Mouse (Mus musculus) limb, embryonic 11.5 days (tissue): ENCODE results near the gene Dkk3. TPM values are rescaled to one million over a fixed set of nuclear protein-coding genes. Genes with fewer than 3 reads are reported as not detected.

ENCODE experiments used
- ATAC-seq: fragments of 200-750 bp; cut with Nextera tagmentation; 2 replicates; pipeline ENCODE4 v1.8.0; 2017; ENCODE audit warnings: low read depth; ENCODE audit not compliant: insufficient number of reproducible peaks, low FRiP score, low TSS enrichment
- DNase-seq: peaks from one replicate; pipeline ENCODE4 v3.0.0-alpha.2; 2015; ENCODE audit warnings: low spot score
- H3K27ac ChIP-seq: fragments of 300-500 bp; sonication (generic); replicated peaks from 2 replicates; pipeline ENCODE4 v1.5.1; 2014; ENCODE audit warnings: low read depth, mild to moderate bottlenecking, low read length
- H3K27me3 ChIP-seq: fragments of 300-500 bp; sonication (generic); 2 replicates; pipeline ENCODE4 v1.6.1; 2014; ENCODE audit warnings: mild to moderate bottlenecking, low read length, mixed read lengths; ENCODE audit not compliant: control insufficient read depth, insufficient read depth
- H3K36me3 ChIP-seq: fragments of 300-500 bp; sonication (generic); 2 replicates; pipeline ENCODE4 v1.6.1; 2014; ENCODE audit warnings: mild to moderate bottlenecking, low read length, moderate library complexity, mixed read lengths; ENCODE audit not compliant: control insufficient read depth, insufficient read depth
- H3K4me1 ChIP-seq: fragments of 300-500 bp; sonication (generic); 2 replicates; pipeline ENCODE4 v1.6.1; 2014; ENCODE audit warnings: low read length, mixed read lengths; ENCODE audit not compliant: control insufficient read depth, insufficient read depth
- H3K4me2 ChIP-seq: fragments of 300-500 bp; sonication (generic); 2 replicates; pipeline ENCODE4 v1.6.1; 2014; ENCODE audit warnings: low read depth, mild to moderate bottlenecking, moderate library complexity; ENCODE audit not compliant: severe bottlenecking
- H3K4me3 ChIP-seq: fragments of 300-500 bp; sonication (generic); 2 replicates; pipeline ENCODE4 v1.5.1; 2014; ENCODE audit warnings: low read depth, low read length
- H3K9ac ChIP-seq: fragments of 300-500 bp; sonication (generic); 2 replicates; pipeline ENCODE4 v1.6.1; 2014; ENCODE audit warnings: mild to moderate bottlenecking, low read length
- H3K9me3 ChIP-seq: fragments of 300-500 bp; sonication (generic); 2 replicates; pipeline ENCODE4 v1.6.1; 2016; ENCODE audit warnings: low read length; ENCODE audit not compliant: control insufficient read depth
- WGBS: fragments of 180-500 bp; shearing (Covaris S2); extraction: QIAGEN DNeasy Blood & Tissue Kit; methylation state at CpG from one replicate; pipeline ENCODE4 v1.1.7; 2014; 5-methylcytosine and 5-hydroxymethylcytosine counted together
- polyA plus RNA-seq: library from polyadenylated mRNA; unstranded; fragments of >200 nt; fragmentation: Nextera tagmentation; extraction: Ambion mirVana; gene quantifications from 2 replicates; pipeline ENCODE4 v1.2.1, GENCODE M21; 2014

Dkk3 gene
- polyA plus RNA-seq, 1 experiment from 2014 or later = 8.3 TPM

DNA sequence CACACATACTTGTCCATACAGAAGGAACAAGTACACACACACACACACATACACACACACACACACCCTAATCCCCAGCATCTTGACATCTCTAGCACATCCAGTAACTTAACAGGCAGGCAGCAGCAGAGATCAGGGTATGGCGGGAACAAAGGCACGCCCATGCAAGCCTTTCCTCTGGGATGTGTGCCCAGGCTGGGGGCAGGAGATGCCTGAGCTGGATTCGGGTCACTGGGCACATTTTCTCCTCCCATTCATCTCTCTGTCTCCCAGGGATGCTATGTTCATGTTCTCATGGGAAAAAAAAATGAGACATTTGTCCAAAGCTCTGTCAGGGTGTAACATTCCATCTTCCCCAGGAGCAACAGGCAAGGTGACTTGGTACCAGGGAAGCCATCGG, 14.9 kb downstream of the Dkk3 start:
- WGBS = 89% methylated on average over 4 of the region's 4 CpGs
- DNase-seq = no peak
- no peak overlapping the region for H3K27ac ChIP-seq

DNA sequence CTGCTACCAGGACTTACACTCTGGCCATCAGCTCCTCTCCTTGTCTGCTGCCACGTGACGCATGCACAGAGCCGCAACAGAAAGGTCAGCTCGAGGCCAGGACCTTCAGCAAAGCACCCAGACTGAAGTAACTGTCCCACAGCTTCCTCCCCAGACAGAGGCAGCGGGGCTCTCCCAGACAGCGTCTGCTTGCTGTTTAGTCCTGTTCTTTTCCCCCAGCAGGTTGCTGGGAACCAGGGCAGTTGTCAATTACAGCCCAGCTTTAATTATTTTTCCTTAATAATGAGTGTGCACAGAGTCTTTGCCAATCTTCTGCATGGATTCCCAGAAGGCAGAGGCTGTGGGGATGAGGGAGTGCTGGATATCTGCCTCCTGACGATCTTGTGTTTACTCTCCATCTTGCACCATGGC, 15.8 kb downstream of the Dkk3 start:
- 0 out of 2 replicates have a peak overlapping the region, but pooled peaks have one; percentile 4 for H3K27ac ChIP-seq

More for the DNA sequence above, 14.9 kb downstream of the Dkk3 start:
- Histone ChIP-seq H3K4me1 (peaks cover 17% of the 10 kb centered on the region), H3K27me3 (no peaks in the 10 kb centered on the region), H3K9me3 (no peaks in the 10 kb centered on the region), H3K4me3 (no peak overlapping the region), H3K4me2 (no peak overlapping the region), H3K36me3 (no peaks in the 10 kb centered on the region), H3K9ac (no peak overlapping the region)
- ATAC-seq = no peak

DNA sequence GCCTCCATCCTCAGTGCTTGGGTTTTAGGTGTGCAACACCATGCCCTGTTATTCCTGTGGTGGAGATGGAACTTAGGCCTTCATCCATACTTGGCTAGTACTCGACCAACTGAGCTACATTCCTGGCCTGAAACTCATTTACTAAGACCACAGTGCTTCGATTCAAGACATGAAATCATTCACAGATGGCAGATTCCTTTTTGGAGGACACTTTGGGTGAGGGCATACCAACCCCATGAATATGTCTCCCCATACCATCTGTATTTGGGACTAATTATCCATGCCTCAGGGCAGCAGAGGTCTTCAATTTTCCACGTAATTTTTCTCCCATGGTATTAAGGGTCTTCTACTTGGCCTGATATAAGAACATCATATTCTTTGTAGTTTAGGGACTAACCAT, 16.2 kb downstream of the Dkk3 start:
- no peak for DNase-seq
- H3K36me3 ChIP-seq = no peaks in the 10 kb centered on the region
- H3K27me3 ChIP-seq = no peaks in the 10 kb centered on the region
- ATAC-seq = no peak
- no peak overlapping the region for H3K4me3 ChIP-seq
- H3K9me3 ChIP-seq = no peaks in the 10 kb centered on the region
- 62% methylated on average over 3 of the region's 3 CpGs for WGBS
- no peak overlapping the region for H3K27ac ChIP-seq
- no peak overlapping the region for H3K9ac ChIP-seq
- H3K4me2 ChIP-seq = no peak overlapping the region
- H3K4me1 ChIP-seq = peaks cover 17% of the 10 kb centered on the region

More for the DNA sequence above, 15.8 kb downstream of the Dkk3 start:
- H3K27me3 ChIP-seq = no peaks in the 10 kb centered on the region
- no peaks in the 10 kb centered on the region for H3K9me3 ChIP-seq
- H3K9ac ChIP-seq = no peak overlapping the region
- no peak overlapping the region for H3K4me2 ChIP-seq
- H3K36me3 ChIP-seq = no peaks in the 10 kb centered on the region
- H3K4me1 ChIP-seq = peaks cover 17% of the 10 kb centered on the region
- 49% methylated on average over 7 of the region's 7 CpGs for WGBS
- ATAC-seq (no peak), DNase-seq (no peak)
- H3K4me3 ChIP-seq = no peak overlapping the region

DNA sequence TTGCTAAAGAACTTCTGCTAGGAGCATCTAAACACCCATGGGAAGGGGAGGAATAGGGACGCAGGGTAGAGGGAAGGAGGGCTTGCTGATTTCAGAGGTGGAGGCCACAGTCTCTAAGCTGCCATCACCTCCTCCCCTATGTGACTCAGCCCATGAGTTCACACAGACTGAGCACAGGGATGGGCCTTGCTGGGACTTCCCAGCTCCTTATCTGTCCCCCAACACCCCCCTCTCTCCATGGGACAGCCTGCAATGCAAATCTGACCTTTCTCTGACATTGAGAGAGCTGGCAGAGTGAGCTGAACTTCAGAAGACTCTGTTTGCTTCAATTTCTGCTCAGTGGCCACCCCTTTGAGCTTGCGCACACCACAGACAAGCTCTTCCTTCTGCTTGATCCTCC, 18.1 kb downstream of the Dkk3 start:
- 88% methylated on average over 2 of the region's 2 CpGs for WGBS
- H3K4me1 ChIP-seq = peaks cover 17% of the 10 kb centered on the region
- no peaks in the 10 kb centered on the region for H3K9me3 ChIP-seq
- no peaks in the 10 kb centered on the region for H3K27me3 ChIP-seq
- no peak overlapping the region for H3K4me2 ChIP-seq
- H3K36me3 ChIP-seq = no peaks in the 10 kb centered on the region
- no peak overlapping the region for H3K4me3 ChIP-seq
- H3K9ac ChIP-seq = no peak overlapping the region
- no peak for ATAC-seq
- H3K27ac ChIP-seq = no peak overlapping the region
- no peak for DNase-seq

DNA sequence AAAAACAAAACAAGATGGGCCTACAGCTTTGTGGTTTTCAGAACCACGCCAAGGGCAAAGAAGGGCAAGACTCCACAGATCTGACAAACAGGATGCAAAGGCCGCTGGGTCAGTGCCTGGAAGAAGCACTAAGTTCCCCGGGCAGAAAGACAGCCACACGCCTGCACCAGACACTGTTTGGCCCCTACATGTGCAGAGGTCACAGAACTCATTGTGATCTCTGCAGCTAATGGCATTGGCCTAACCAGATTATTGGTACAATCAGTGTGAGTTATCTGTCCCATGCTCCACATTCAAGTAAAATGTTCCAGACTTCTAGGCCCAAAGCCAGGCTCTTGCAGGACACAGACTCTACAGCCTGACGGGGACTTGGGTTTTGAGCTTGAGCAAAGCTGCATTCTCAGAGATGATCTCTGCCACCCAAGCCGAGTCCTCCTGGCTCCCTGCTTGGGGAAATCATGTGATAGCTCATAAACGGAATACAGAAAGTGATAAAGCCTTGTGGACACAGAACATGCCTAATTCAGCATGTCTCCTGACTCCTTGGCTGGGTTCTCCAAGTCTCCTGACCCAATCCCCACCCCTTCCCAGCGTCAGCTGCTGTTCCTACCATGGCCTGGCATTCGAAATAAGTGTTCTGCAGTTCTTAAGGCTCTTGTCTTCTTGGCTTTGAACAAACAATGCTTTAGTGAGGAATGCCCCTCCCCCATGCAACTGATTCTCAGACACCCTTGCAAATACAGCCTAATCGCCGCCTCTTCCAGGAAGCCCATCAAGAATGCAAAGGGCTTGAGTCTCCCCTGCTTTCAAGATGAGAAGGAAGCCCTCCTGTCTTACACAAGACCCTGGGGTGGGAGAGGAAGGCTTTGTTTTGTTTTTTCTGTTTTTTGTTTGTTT, 20.1 kb downstream of the Dkk3 start:
- Histone ChIP-seq H3K27me3 (no peaks in the 10 kb centered on the region), H3K9me3 (no peaks in the 10 kb centered on the region), H3K4me3 (no peak overlapping the region), H3K36me3 (no peaks in the 10 kb centered on the region), H3K9ac (no peak overlapping the region), H3K27ac (no peak overlapping the region), H3K4me1 (peaks cover 9% of the 10 kb centered on the region; the same call in 1 of the 2 replicates), H3K4me2 (no peak overlapping the region)
- 78% methylated on average over 11 of the region's 11 CpGs for WGBS
- DNase-seq (no peak), ATAC-seq (no peak)

- H3K9ac ChIP-seq = no peak overlapping the region
- peaks cover 7% of the 10 kb centered on the region; the same call in 1 of the 2 replicates for H3K4me1 ChIP-seq
- no peaks in the 10 kb centered on the region for H3K36me3 ChIP-seq
- H3K4me3 ChIP-seq = no peak overlapping the region
- no peak for DNase-seq
- no peak overlapping the region for H3K4me2 ChIP-seq
- WGBS = 95% methylated on average over 7 of the region's 7 CpGs
- no peaks in the 10 kb centered on the region for H3K9me3 ChIP-seq
- no peak for ATAC-seq
- H3K27me3 ChIP-seq = no peaks in the 10 kb centered on the region
- H3K27ac ChIP-seq = no peak overlapping the region
These were observed 20.7 kb downstream of the Dkk3 start for GRCm38 (mm10) chr7:112138168-112138508.

- no peak for ATAC-seq
- no peaks in the 10 kb centered on the region for H3K9me3 ChIP-seq
- WGBS = 87% methylated on average over 5 of the region's 5 CpGs
These were observed 22.3 kb downstream of the Dkk3 start for GRCm38 (mm10) chr7:112136537-112136936.

DNA sequence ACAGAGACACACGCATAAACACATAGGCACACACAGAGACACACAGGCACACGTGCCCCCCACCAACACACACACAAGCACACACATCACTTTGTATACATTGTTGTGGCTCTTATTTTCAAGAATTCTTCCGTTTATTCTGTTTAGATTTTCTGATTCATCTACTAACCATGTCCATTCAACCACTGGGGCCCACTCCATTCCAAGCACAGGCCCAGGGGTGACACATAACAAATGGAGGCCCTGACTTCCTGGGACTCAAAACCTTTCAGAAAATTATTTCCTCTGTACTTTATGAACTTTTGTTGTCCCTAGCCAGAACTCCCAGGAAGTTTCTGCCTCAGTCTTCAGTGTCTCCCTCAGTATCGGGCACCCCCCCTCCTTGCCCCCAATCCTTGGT, 23.7 kb downstream of the Dkk3 start:
- ATAC-seq (no peak), DNase-seq (no peak)
- no peaks in the 10 kb centered on the region for H3K9me3 ChIP-seq
- no peaks in the 10 kb centered on the region for H3K27me3 ChIP-seq
- H3K4me2 ChIP-seq = no peak overlapping the region
- H3K4me1 ChIP-seq = no peaks in the 10 kb centered on the region
- WGBS = 88% methylated on average over 4 of the region's 4 CpGs
- no peaks in the 10 kb centered on the region for H3K36me3 ChIP-seq
- H3K9ac ChIP-seq = no peak overlapping the region
- H3K4me3 ChIP-seq = no peak overlapping the region
- H3K27ac ChIP-seq = no peak overlapping the region

More at GRCm38 (mm10) chr7:112136537-112136936, 22.3 kb downstream of the Dkk3 start:
- Histone ChIP-seq H3K36me3 (no peaks in the 10 kb centered on the region), H3K4me2 (no peak overlapping the region), H3K27ac (no peak overlapping the region), H3K4me3 (no peak overlapping the region), H3K9ac (no peak overlapping the region), H3K27me3 (no peaks in the 10 kb centered on the region), H3K4me1 (no peaks in the 10 kb centered on the region)
- DNase-seq = no peak
